Mouse (Mus musculus) forebrain, embryonic 12.5 days (tissue): Measurements from ENCODE around the gene 2310039H08Rik. TPM values are rescaled to one million over a fixed set of nuclear protein-coding genes. Genes with fewer than 3 reads are reported as not detected.

Experiments used
- ATAC-seq: fragments of 200-750 bp; cut with Nextera tagmentation; 2 replicates; pipeline ENCODE4 v1.8.0; 2017; ENCODE audit warnings: moderate TSS enrichment; ENCODE audit not compliant: low FRiP score
- H3K27ac ChIP-seq: fragments of 300-500 bp; sonication (generic); 2 replicates; pipeline ENCODE4 v1.5.1; 2016; ENCODE audit warnings: mild to moderate bottlenecking
- H3K27me3 ChIP-seq: fragments of 300-500 bp; sonication (generic); 2 replicates; pipeline ENCODE4 v1.6.1; 2016; ENCODE audit warnings: mild to moderate bottlenecking
- H3K36me3 ChIP-seq: fragments of 300-500 bp; sonication (generic); replicated peaks from 2 replicates; pipeline ENCODE4 v1.6.1; 2016; ENCODE audit warnings: mild to moderate bottlenecking
- H3K4me1 ChIP-seq: fragments of 300-500 bp; sonication (generic); 2 replicates; pipeline ENCODE4 v1.6.1; 2016
- H3K4me2 ChIP-seq: fragments of 300-500 bp; sonication (generic); 2 replicates; pipeline ENCODE4 v1.6.1; 2016; ENCODE audit warnings: mild to moderate bottlenecking, moderate library complexity
- H3K4me3 ChIP-seq: fragments of 300-500 bp; sonication (generic); replicated peaks from 2 replicates; pipeline ENCODE4 v1.5.1; 2016; ENCODE audit warnings: mild to moderate bottlenecking
- H3K9ac ChIP-seq: fragments of 300-500 bp; sonication (generic); 2 replicates; pipeline ENCODE4 v1.6.1; 2016; ENCODE audit warnings: mild to moderate bottlenecking
- H3K9me3 ChIP-seq: fragments of 300-500 bp; sonication (generic); 2 replicates; pipeline ENCODE4 v1.6.1; 2016
- WGBS: fragments of 180-500 bp; shearing (Covaris S2); methylation state at CpG from one replicate; pipeline ENCODE4 v1.1.7; 2016; 5-methylcytosine and 5-hydroxymethylcytosine counted together
- polyA plus RNA-seq: library from polyadenylated mRNA; unstranded; fragments of >200 nt; fragmentation: Nextera tagmentation; extraction: Ambion mirVana; gene quantifications from 2 replicates; pipeline ENCODE4 v1.2.1, GENCODE M21; 2016

The 2310039H08Rik gene
- polyA plus RNA-seq, 1 experiment from 2014 or later = 61.2 TPM

GRCm38 (mm10) chr17:46770546-46770945 lies 1.9 kb upstream of the 2310039H08Rik start:
- Histone ChIP-seq H3K36me3 (peaks cover 18% of the 10 kb centered on the region), H3K27me3 (no peaks in the 10 kb centered on the region), H3K9me3 (no peaks in the 10 kb centered on the region), H3K4me3 (no peak overlapping the region), H3K4me2 (no peak overlapping the region), H3K27ac (no peak overlapping the region), H3K9ac (no peak overlapping the region), H3K4me1 (peaks cover 19% of the 10 kb centered on the region)
- 93% methylated on average over 11 of the region's 11 CpGs for WGBS
- no peak for ATAC-seq

- Histone ChIP-seq H3K4me3 (no peak overlapping the region), H3K9ac (no peak overlapping the region), H3K27ac (no peak overlapping the region), H3K4me2 (no peak overlapping the region), H3K4me1 (peaks cover 19% of the 10 kb centered on the region), H3K36me3 (peaks cover 22% of the 10 kb centered on the region), H3K9me3 (no peaks in the 10 kb centered on the region), H3K27me3 (no peaks in the 10 kb centered on the region)
- 78% methylated on average over 4 of the region's 4 CpGs for WGBS
- no peak for ATAC-seq
These were observed 1.4 kb upstream of the 2310039H08Rik start for GRCm38 (mm10) chr17:46771025-46771424.

- no peak for ATAC-seq
- Histone ChIP-seq H3K36me3 (peaks cover 28% of the 10 kb centered on the region), H3K27me3 (no peaks in the 10 kb centered on the region), H3K4me3 (peak overlapping the region; percentile 79), H3K27ac (no peak overlapping the region), H3K9me3 (no peaks in the 10 kb centered on the region), H3K9ac (peak overlapping the region; percentile 76; the same call in 1 of the 2 replicates), H3K4me2 (peak overlapping the region; percentile 93), H3K4me1 (peaks cover 19% of the 10 kb centered on the region)
- WGBS = 67% methylated on average over 17 of the region's 17 CpGs
These were observed 819 bp upstream of the 2310039H08Rik start for GRCm38 (mm10) chr17:46771616-46772015.

- ATAC-seq = peak; percentile 34; the same call in 1 of the 2 replicates
- H3K9me3 ChIP-seq = no peaks in the 10 kb centered on the region
- H3K9ac ChIP-seq = peak overlapping the region; percentile 76; the same call in 1 of the 2 replicates
- H3K27me3 ChIP-seq = no peaks in the 10 kb centered on the region
- 11% methylated on average over 5 of the region's 5 CpGs for WGBS
- H3K4me3 ChIP-seq = peak overlapping the region; percentile 79
- peak overlapping the region; percentile 62; the same call in 1 of the 2 replicates for H3K27ac ChIP-seq
- H3K4me1 ChIP-seq = peaks cover 19% of the 10 kb centered on the region
- peaks cover 30% of the 10 kb centered on the region for H3K36me3 ChIP-seq
- peak overlapping the region; percentile 93 for H3K4me2 ChIP-seq
These were observed 414 bp upstream of the 2310039H08Rik start for GRCm38 (mm10) chr17:46772038-46772403.

- Histone ChIP-seq H3K36me3 (peaks cover 45% of the 10 kb centered on the region), H3K9ac (peak overlapping the region; percentile 76), H3K4me2 (peak overlapping the region; percentile 93), H3K4me3 (peak overlapping the region; percentile 79), H3K27ac (peak overlapping the region; percentile 62; the same call in 1 of the 2 replicates), H3K9me3 (no peaks in the 10 kb centered on the region), H3K27me3 (no peaks in the 10 kb centered on the region), H3K4me1 (peaks cover 19% of the 10 kb centered on the region)
- 9% methylated on average over 19 of the region's 20 CpGs for WGBS
- ATAC-seq = peak; percentile 31; the same call in 1 of the 2 replicates
These were observed 1.1 kb downstream of the 2310039H08Rik start for GRCm38 (mm10) chr17:46773278-46774130.

- Histone ChIP-seq H3K36me3 (peaks cover 51% of the 10 kb centered on the region), H3K4me1 (peaks cover 19% of the 10 kb centered on the region), H3K27ac (no peak overlapping the region), H3K9me3 (no peaks in the 10 kb centered on the region), H3K9ac (no peak overlapping the region), H3K27me3 (no peaks in the 10 kb centered on the region), H3K4me3 (0 out of 2 replicates have a peak overlapping the region, but pooled peaks have one; percentile 79), H3K4me2 (peak overlapping the region; percentile 93; the same call in 1 of the 2 replicates)
- no peak for ATAC-seq
- WGBS = 47% methylated on average over 2 of the region's 2 CpGs
These were observed 1.7 kb downstream of the 2310039H08Rik start for GRCm38 (mm10) chr17:46774131-46774472.

- Histone ChIP-seq H3K36me3 (peaks cover 61% of the 10 kb centered on the region), H3K9me3 (no peaks in the 10 kb centered on the region), H3K4me1 (peaks cover 19% of the 10 kb centered on the region), H3K27ac (no peak overlapping the region), H3K4me3 (no peak overlapping the region), H3K9ac (no peak overlapping the region), H3K4me2 (no peak overlapping the region), H3K27me3 (no peaks in the 10 kb centered on the region)
- no peak for ATAC-seq
- WGBS = 94% methylated on average over 9 of the region's 9 CpGs
These were observed 2.6 kb downstream of the 2310039H08Rik start for GRCm38 (mm10) chr17:46775070-46775469.

GRCm38 (mm10) chr17:46776087-46776486 lies 3.7 kb downstream of the 2310039H08Rik start:
- no peak overlapping the region for H3K27ac ChIP-seq
- H3K36me3 ChIP-seq = peaks cover 68% of the 10 kb centered on the region
- H3K9me3 ChIP-seq = no peaks in the 10 kb centered on the region
- no peak overlapping the region for H3K9ac ChIP-seq
- no peak for ATAC-seq
- H3K4me3 ChIP-seq = no peak overlapping the region
- H3K4me1 ChIP-seq = peaks cover 20% of the 10 kb centered on the region
- no peak overlapping the region for H3K4me2 ChIP-seq
- 93% methylated on average over 3 of the region's 3 CpGs for WGBS
- no peaks in the 10 kb centered on the region for H3K27me3 ChIP-seq

- H3K4me3 ChIP-seq = peak overlapping the region; percentile 73
- H3K27me3 ChIP-seq = no peaks in the 10 kb centered on the region
- 7% methylated on average over 10 of the region's 11 CpGs for WGBS
- ATAC-seq = no peak; the same call in 1 of the 2 replicates
- peaks cover 38% of the 10 kb centered on the region for H3K36me3 ChIP-seq
- peak overlapping the region; percentile 73 for H3K4me2 ChIP-seq
- peak overlapping the region; percentile 85 for H3K9ac ChIP-seq
- peaks cover 8% of the 10 kb centered on the region for H3K4me1 ChIP-seq
- no peaks in the 10 kb centered on the region for H3K9me3 ChIP-seq
- peak overlapping the region; percentile 85 for H3K27ac ChIP-seq
These were observed 9.4 kb downstream of the 2310039H08Rik start for GRCm38 (mm10) chr17:46781876-46782275.

- 1% methylated on average over 44 of the region's 44 CpGs for WGBS
These were observed 10.1 kb downstream of the 2310039H08Rik start, which contains the start of gene Rpl7l1 for GRCm38 (mm10) chr17:46782341-46783221. Gene Rpl7l1, minus strand, starts transcription at chr17:46782672.

GRCm38 (mm10) chr17:46783222-46783565 lies 10.8 kb downstream of the 2310039H08Rik start:
- Histone ChIP-seq H3K4me3 (peak overlapping the region; percentile 73), H3K4me2 (peak overlapping the region; percentile 73), H3K4me1 (peaks cover 8% of the 10 kb centered on the region), H3K36me3 (peaks cover 26% of the 10 kb centered on the region), H3K27ac (peak overlapping the region; percentile 85), H3K9me3 (no peaks in the 10 kb centered on the region), H3K9ac (no peak overlapping the region), H3K27me3 (no peaks in the 10 kb centered on the region)
- 76% methylated on average over 2 of the region's 2 CpGs for WGBS
- no peak; the same call in 1 of the 2 replicates for ATAC-seq

More at GRCm38 (mm10) chr17:46782341-46783221, 10.1 kb downstream of the 2310039H08Rik start, which contains the start of gene Rpl7l1:
- Histone ChIP-seq H3K27ac (peak within 1 kb of the TSS; percentile 85), H3K36me3 (peaks cover 32% of the 10 kb centered on the region), H3K27me3 (no peaks in the 10 kb centered on the region), H3K4me3 (peak within 1 kb of the TSS; percentile 73), H3K9me3 (no peaks in the 10 kb centered on the region), H3K4me1 (peaks cover 8% of the 10 kb centered on the region), H3K9ac (peak within 1 kb of the TSS; percentile 85), H3K4me2 (peak within 1 kb of the TSS; percentile 73)
- ATAC-seq = peak; percentile 96

- Histone ChIP-seq H3K4me2 (no peak overlapping the region), H3K27ac (no peak overlapping the region), H3K36me3 (no peaks in the 10 kb centered on the region), H3K9me3 (no peaks in the 10 kb centered on the region), H3K27me3 (no peaks in the 10 kb centered on the region), H3K4me1 (no peaks in the 10 kb centered on the region), H3K9ac (no peak overlapping the region), H3K4me3 (no peak overlapping the region)
- ATAC-seq = no peak
- WGBS = 94% methylated on average over 5 of the region's 5 CpGs
These were observed 14.5 kb downstream of the 2310039H08Rik start for GRCm38 (mm10) chr17:46786952-46787351.
